Mouse (Mus musculus) erythroblast, embryonic 14.5 days (primary cell): ENCODE data around the gene Thra.

Experiments
- GATA1 ChIP-seq: IDR thresholded peaks from 2 replicates; pipeline ENCODE4 v1.6.1; 2012; ENCODE audit warnings: low read length, inconsistent platforms, mixed read lengths
- TAL1 ChIP-seq: IDR thresholded peaks from 3 replicates; pipeline ENCODE4 v1.6.1; 2012; ENCODE audit warnings: low read length, inconsistent platforms, mixed read lengths

DNA sequence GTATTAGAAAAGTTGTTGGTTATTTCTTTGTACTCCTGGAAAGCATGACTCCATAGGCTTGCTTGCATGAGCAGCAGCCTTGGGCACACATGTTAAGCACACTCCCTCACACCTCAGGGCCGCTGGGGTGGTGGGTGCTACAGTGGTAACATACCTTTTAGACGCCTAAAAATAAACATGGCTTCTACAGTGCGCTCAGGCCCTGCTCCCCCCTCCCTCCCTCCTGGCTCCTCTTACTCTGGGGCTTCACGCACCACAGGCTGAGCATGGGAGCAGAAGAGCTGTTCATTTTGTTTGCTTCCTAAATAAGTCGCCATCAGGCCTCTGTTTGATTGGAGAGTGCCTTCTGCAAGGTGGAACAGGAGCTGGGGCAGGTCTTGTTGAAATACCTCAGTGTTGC is 56.9 kb downstream of the Thra start:
- TF ChIP-seq GATA1 (no peak), TAL1 (no peak)
